Mouse (Mus musculus): ENCODE results near the gene Appl1. TPM values are rescaled to one million over a fixed set of nuclear protein-coding genes. Genes with fewer than 3 reads are reported as not detected.

Gene Appl1
- 10 to 100 TPM; 38.0 to 39.0 TPM for polyA plus RNA-seq (2017; shearing (Covaris generic))

DNA sequence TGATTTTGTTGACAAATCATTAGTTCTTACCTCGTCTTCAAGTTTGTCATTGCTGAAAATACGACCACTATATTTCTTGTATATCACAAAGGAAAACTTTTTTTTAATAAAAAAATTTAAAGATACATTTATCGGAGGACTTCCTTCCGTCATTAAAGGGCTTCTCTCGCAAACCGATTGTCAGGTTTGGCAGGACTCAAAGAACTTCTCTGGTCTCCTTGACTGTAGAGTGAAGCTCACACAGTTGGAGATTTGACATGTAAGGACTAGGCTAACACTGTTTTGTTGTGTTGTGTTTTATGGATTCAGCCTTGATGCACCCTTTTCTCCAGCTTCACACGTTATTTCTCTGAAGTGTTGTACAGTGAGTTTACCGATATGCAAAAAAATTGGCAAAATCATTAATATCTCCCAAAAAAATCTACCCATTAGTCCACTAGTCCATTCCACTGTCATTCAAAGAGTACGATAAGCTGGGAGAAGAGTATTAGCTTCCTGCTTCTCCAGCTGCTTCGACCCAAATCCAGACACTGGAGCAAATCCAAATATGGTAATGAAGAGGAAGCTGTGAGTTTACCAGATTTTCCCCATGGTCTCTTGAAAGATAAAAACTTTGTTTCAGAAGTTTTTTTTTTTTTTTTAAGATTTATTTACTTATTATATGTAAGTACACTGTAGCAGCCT lies at the start of gene Appl1:
TSS of gene Appl1 (minus strand) at position 127 of the 684 bp plus-strand sequence.

DNA sequence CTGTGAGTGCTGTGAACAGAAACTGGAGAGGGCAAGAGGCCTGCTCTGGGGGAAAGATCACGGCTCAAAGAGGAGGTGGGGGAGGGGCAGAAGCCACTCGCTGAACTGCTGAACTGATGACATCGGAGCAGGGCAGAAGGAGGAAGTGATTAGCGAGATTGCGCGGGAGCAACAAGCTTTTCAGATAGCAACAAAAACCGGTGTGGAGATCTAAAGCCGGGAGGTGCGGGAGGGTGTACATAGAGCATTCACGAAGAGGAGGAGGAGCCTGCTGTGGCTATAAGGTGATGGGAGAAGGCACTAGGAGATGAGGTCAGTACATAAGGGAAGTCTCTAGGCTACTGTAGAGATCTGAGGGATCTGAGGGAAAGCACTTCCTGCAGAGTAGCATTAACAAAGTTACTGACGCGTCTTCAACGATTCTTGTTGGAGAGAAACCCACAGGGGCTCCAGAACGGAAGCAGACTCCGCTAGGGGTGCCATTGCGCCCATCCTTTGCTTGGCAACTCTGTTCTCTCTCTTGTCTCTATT lies 23.2 kb upstream of the Appl1 start, which contains the start of gene Hesx1:
TSS of gene Hesx1 (plus strand) at position 206 of the 531 bp plus-strand sequence.

DNA sequence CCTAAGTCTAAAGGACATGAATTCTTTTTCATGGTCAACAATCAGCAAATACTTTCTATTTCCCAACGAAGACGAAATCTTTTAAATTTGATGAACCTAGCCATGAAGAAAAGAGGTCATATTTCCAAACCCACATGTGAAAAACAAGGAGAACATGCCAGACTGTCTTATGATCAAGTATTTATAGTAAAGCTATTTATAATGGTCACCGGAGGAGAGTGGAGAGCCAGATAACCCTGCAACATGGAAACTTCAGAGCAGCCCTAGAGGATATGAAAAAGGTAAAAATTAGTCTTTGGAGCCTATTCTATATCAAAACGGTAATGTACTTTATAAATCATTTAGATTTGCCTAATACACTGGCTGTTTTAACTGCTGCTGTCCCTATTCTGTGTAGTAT lies 76.6 kb downstream of the Appl1 start, which contains the start of gene Asb14:
TSS of gene Asb14 (plus strand) at position 166 of the 400 bp plus-strand sequence.

Other genes starting within 250 kb of the Appl1 start
- gene Asb14, start 76.7 kb downstream of the Appl1 start, polyA plus RNA-seq (2017; shearing (Covaris generic)) = 1 to 10 TPM in 1 of 2 experiments, under 1 TPM in 1; 0.78 to 1.0 TPM
- under 1 TPM; 0.67 to 0.70 TPM for gene Hesx1, start 23.2 kb upstream of the Appl1 start, polyA plus RNA-seq (2017; shearing (Covaris generic))
- gene Il17rd, start 67.7 kb upstream of the Appl1 start, polyA plus RNA-seq (2017; shearing (Covaris generic)) = under 1 TPM; 0.55 to 0.82 TPM
- 100 to 1,000 TPM; 210 to 261 TPM for gene Arhgef3, start 143.7 kb upstream of the Appl1 start, polyA plus RNA-seq (2017; shearing (Covaris generic))